Mouse (Mus musculus): Measurements from ENCODE around the gene Zfp280d. TPM values are rescaled to one million over a fixed set of nuclear protein-coding genes. Genes with fewer than 3 reads are reported as not detected.

The Zfp280d gene
- polyA plus RNA-seq, 1 experiment: 0.72 TPM

GRCm38 (mm10) chr9:72333221-72333620 lies 58.6 kb downstream of the Zfp280d start:
- peaks cover 76% of the 10 kb centered on the region for H3K36me3 ChIP-seq (ENCODE audit: control insufficient read depth)
- TF ChIP-seq GATA1 (IDR thresholded peaks at IDR 0.05; ENCODE audit: low read length) (no peak), TAL1 (IDR thresholded peaks at IDR 0.05; ENCODE audit: low read length) (no peak)
- no peak overlapping the region for H3K4me3 ChIP-seq (replicated peaks)

GRCm38 (mm10) chr9:72336069-72336468 lies 61.4 kb downstream of the Zfp280d start:
- Histone ChIP-seq H3K9me3 (ENCODE audit: control insufficient read depth, low read length) (no peaks in the 10 kb centered on the region), H3K4me1 (ENCODE audit: control insufficient read depth) (peaks cover 10% of the 10 kb centered on the region), H3K4me3 (replicated peaks) (no peak overlapping the region), H3K36me3 (ENCODE audit: control insufficient read depth) (peaks cover 72% of the 10 kb centered on the region), H3K27me3 (ENCODE audit: control insufficient read depth) (no peaks in the 10 kb centered on the region)
- TF ChIP-seq GATA1 (IDR thresholded peaks at IDR 0.05; ENCODE audit: low read length): no peak
- no peak for TF ChIP-seq TAL1 (IDR thresholded peaks at IDR 0.05; ENCODE audit: low read length)

More at GRCm38 (mm10) chr9:72333221-72333620, 58.6 kb downstream of the Zfp280d start:
- Histone ChIP-seq H3K27me3 (ENCODE audit: control insufficient read depth) (no peaks in the 10 kb centered on the region), H3K4me1 (ENCODE audit: control insufficient read depth) (peaks cover 10% of the 10 kb centered on the region), H3K9me3 (ENCODE audit: control insufficient read depth, low read length) (no peaks in the 10 kb centered on the region)

GRCm38 (mm10) chr9:72339119-72339518 lies 64.5 kb downstream of the Zfp280d start:
- no peaks in the 10 kb centered on the region for H3K9me3 ChIP-seq (ENCODE audit: control insufficient read depth, low read length)
- no peaks in the 10 kb centered on the region for H3K27me3 ChIP-seq (ENCODE audit: control insufficient read depth)
- H3K36me3 ChIP-seq (ENCODE audit: control insufficient read depth): peaks cover 63% of the 10 kb centered on the region
- TF ChIP-seq GATA1 (IDR thresholded peaks at IDR 0.05; ENCODE audit: low read length) (no peak), TAL1 (IDR thresholded peaks at IDR 0.05; ENCODE audit: low read length) (no peak)
- H3K4me1 ChIP-seq (ENCODE audit: control insufficient read depth): peaks cover 10% of the 10 kb centered on the region
- no peak overlapping the region for H3K4me3 ChIP-seq (replicated peaks)

- TF ChIP-seq TAL1 (IDR thresholded peaks at IDR 0.05; ENCODE audit: low read length): no peak
- TF ChIP-seq GATA1 (IDR thresholded peaks at IDR 0.05; ENCODE audit: low read length): no peak
- Histone ChIP-seq H3K4me1 (ENCODE audit: control insufficient read depth) (no peaks in the 10 kb centered on the region), H3K36me3 (ENCODE audit: control insufficient read depth) (peaks cover 66% of the 10 kb centered on the region)
Measured at GRCm38 (mm10) chr9:72343844-72344243, 69.2 kb downstream of the Zfp280d start.

GRCm38 (mm10) chr9:72372359-72372758 lies 97.7 kb downstream of the Zfp280d start:
- TF ChIP-seq GATA1 (IDR thresholded peaks at IDR 0.05; ENCODE audit: low read length): no peak
- TF ChIP-seq TAL1 (IDR thresholded peaks at IDR 0.05; ENCODE audit: low read length): no peak
- Histone ChIP-seq H3K36me3 (ENCODE audit: control insufficient read depth) (peaks cover under 1% of the 10 kb centered on the region), H3K27me3 (ENCODE audit: control insufficient read depth) (no peaks in the 10 kb centered on the region), H3K4me3 (replicated peaks) (no peak overlapping the region), H3K4me1 (ENCODE audit: control insufficient read depth) (no peaks in the 10 kb centered on the region), H3K9me3 (ENCODE audit: control insufficient read depth, low read length) (peaks cover 2% of the 10 kb centered on the region; the same call in 1 of the 2 replicates)

More at GRCm38 (mm10) chr9:72343844-72344243, 69.2 kb downstream of the Zfp280d start:
- no peak overlapping the region for H3K4me3 ChIP-seq (replicated peaks)
- no peaks in the 10 kb centered on the region for H3K27me3 ChIP-seq (ENCODE audit: control insufficient read depth)
- no peaks in the 10 kb centered on the region for H3K9me3 ChIP-seq (ENCODE audit: control insufficient read depth, low read length)

- H3K4me1 ChIP-seq (ENCODE audit: control insufficient read depth): no peaks in the 10 kb centered on the region
- peaks cover 2% of the 10 kb centered on the region; the same call in 1 of the 2 replicates for H3K9me3 ChIP-seq (ENCODE audit: control insufficient read depth, low read length)
- TF ChIP-seq GATA1 (IDR thresholded peaks at IDR 0.05; ENCODE audit: low read length) (no peak), TAL1 (IDR thresholded peaks at IDR 0.05; ENCODE audit: low read length) (no peak)
- no peaks in the 10 kb centered on the region for H3K36me3 ChIP-seq (ENCODE audit: control insufficient read depth)
- no peaks in the 10 kb centered on the region for H3K27me3 ChIP-seq (ENCODE audit: control insufficient read depth)
- H3K4me3 ChIP-seq (replicated peaks): no peak overlapping the region
Measured at GRCm38 (mm10) chr9:72374074-72374473, 99.4 kb downstream of the Zfp280d start.

- H3K27me3 ChIP-seq (ENCODE audit: control insufficient read depth): no peaks in the 10 kb centered on the region
- no peaks in the 10 kb centered on the region for H3K36me3 ChIP-seq (ENCODE audit: control insufficient read depth)
- H3K4me1 ChIP-seq (ENCODE audit: control insufficient read depth): no peaks in the 10 kb centered on the region
- no peak overlapping the region for H3K4me3 ChIP-seq (replicated peaks)
- TF ChIP-seq TAL1 (IDR thresholded peaks at IDR 0.05; ENCODE audit: low read length): no peak
- TF ChIP-seq GATA1 (IDR thresholded peaks at IDR 0.05; ENCODE audit: low read length): no peak
- H3K9me3 ChIP-seq (ENCODE audit: control insufficient read depth, low read length): peaks cover 2% of the 10 kb centered on the region; the same call in 1 of the 2 replicates
Measured at GRCm38 (mm10) chr9:72374996-72375395, 100.3 kb downstream of the Zfp280d start.

- no peak overlapping the region for H3K4me3 ChIP-seq (replicated peaks)
- H3K27me3 ChIP-seq (ENCODE audit: control insufficient read depth): no peaks in the 10 kb centered on the region
- peaks cover 2% of the 10 kb centered on the region; the same call in 1 of the 2 replicates for H3K9me3 ChIP-seq (ENCODE audit: control insufficient read depth, low read length)
- TF ChIP-seq GATA1 (IDR thresholded peaks at IDR 0.05; ENCODE audit: low read length): no peak
- H3K36me3 ChIP-seq (ENCODE audit: control insufficient read depth): no peaks in the 10 kb centered on the region
- H3K4me1 ChIP-seq (ENCODE audit: control insufficient read depth): no peaks in the 10 kb centered on the region
Measured at GRCm38 (mm10) chr9:72375639-72376038, 101.0 kb downstream of the Zfp280d start.

- no peaks in the 10 kb centered on the region for H3K9me3 ChIP-seq (ENCODE audit: control insufficient read depth, low read length)
- TF ChIP-seq TAL1 (IDR thresholded peaks at IDR 0.05; ENCODE audit: low read length): no peak
- no peak for TF ChIP-seq GATA1 (IDR thresholded peaks at IDR 0.05; ENCODE audit: low read length)
- H3K27me3 ChIP-seq (ENCODE audit: control insufficient read depth): no peaks in the 10 kb centered on the region
- peaks cover 5% of the 10 kb centered on the region for H3K4me1 ChIP-seq (ENCODE audit: control insufficient read depth)
- H3K4me3 ChIP-seq (replicated peaks): no peak overlapping the region
- H3K36me3 ChIP-seq (ENCODE audit: control insufficient read depth): no peaks in the 10 kb centered on the region
Measured at GRCm38 (mm10) chr9:72385786-72386185, 111.1 kb downstream of the Zfp280d start.

GRCm38 (mm10) chr9:72388934-72389333 lies 114.3 kb downstream of the Zfp280d start:
- Histone ChIP-seq H3K36me3 (ENCODE audit: control insufficient read depth) (no peaks in the 10 kb centered on the region), H3K9me3 (ENCODE audit: control insufficient read depth, low read length) (no peaks in the 10 kb centered on the region), H3K4me3 (replicated peaks) (no peak overlapping the region), H3K4me1 (ENCODE audit: control insufficient read depth) (peaks cover 5% of the 10 kb centered on the region), H3K27me3 (ENCODE audit: control insufficient read depth) (no peaks in the 10 kb centered on the region)
- TF ChIP-seq GATA1 (IDR thresholded peaks at IDR 0.05; ENCODE audit: low read length) (no peak), TAL1 (IDR thresholded peaks at IDR 0.05; ENCODE audit: low read length) (no peak)
